Comparison of ENCODE assay signal across 9 mouse cellular contexts in the genomic region with DNA sequence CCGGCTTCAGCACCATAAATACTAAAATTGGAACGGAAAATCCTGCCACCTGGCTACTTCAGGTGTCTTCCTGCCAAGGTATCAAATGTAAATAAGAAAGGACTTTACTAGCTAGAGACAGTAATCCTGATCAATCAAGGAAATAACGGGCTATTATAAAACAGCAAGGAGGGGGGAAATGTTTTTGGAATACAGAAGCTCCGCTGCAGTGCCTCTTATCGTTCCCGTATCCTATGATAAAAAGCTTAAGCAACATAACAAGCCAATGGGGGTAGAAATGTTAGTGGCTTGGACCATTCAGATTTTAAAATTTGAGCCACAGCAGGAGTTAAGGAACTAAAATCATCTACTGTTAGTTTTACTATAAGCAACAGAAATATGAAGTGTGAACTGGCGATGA. TPM values are rescaled to one million over a fixed set of nuclear protein-coding genes. Genes with fewer than 3 reads are reported as not detected.
DNase-seq lines count a peak whose midpoint lies in the region; ATAC-seq lines count a peak whose summit lies in the region.
"Had no signal": no experiment of that assay in that cellular context is flagged by ENCODE, and none has a peak within 500 bp of the region (broad histone marks: within the 10 kb centered on the region; RNA-seq: fewer than 3 reads in every experiment).

No protein-coding gene starts in this region.

- H3K4me2 ChIP-seq in liver, embryonic 11.5 days, result peak overlapping the region; percentile 84
- peak overlapping the region; percentile 39 for H3K4me2 ChIP-seq in forebrain, embryonic 14.5 days (ENCODE audit: low read length)
- H3K4me2 ChIP-seq in limb, embryonic 13.5 days (replicated peaks), result peak overlapping the region; percentile 76
- peak overlapping the region; percentile 83; the same call in 1 of the 2 replicates for H3K4me2 ChIP-seq in neural tube, embryonic 14.5 days (ENCODE audit: low read depth, low read length)

- ATAC-seq in liver, embryonic 11.5 days (replicated peaks; ENCODE audit: low FRiP score), result no peak
- no peak for ATAC-seq in forebrain, embryonic 14.5 days
- ATAC-seq in limb, embryonic 13.5 days (ENCODE audit: low FRiP score, low read depth), result no peak
- ATAC-seq in neural tube, embryonic 14.5 days (ENCODE audit: low read depth), result no peak

- H3K9me3 ChIP-seq in liver, embryonic 11.5 days (ENCODE audit: control insufficient read depth, low read length), result no peaks in the 10 kb centered on the region
- H3K9me3 ChIP-seq in forebrain, embryonic 14.5 days (replicated peaks; ENCODE audit: control insufficient read depth, low read length), result no peaks in the 10 kb centered on the region
- H3K9me3 ChIP-seq in limb, embryonic 13.5 days, result no peaks in the 10 kb centered on the region
- no peaks in the 10 kb centered on the region for H3K9me3 ChIP-seq in neural tube, embryonic 14.5 days (ENCODE audit: control insufficient read depth, low read length)

- H3K4me1 ChIP-seq in liver, embryonic 11.5 days (replicated peaks; ENCODE audit: control insufficient read depth, insufficient read depth, low read length), result peaks cover 14% of the 10 kb centered on the region
- peaks cover 9% of the 10 kb centered on the region for H3K4me1 ChIP-seq in forebrain, embryonic 14.5 days (ENCODE audit: control insufficient read depth, insufficient read depth, low read length)
- peaks cover 22% of the 10 kb centered on the region for H3K4me1 ChIP-seq in limb, embryonic 13.5 days
- H3K4me1 ChIP-seq in neural tube, embryonic 14.5 days (ENCODE audit: control insufficient read depth, insufficient read depth, low read length), result peaks cover 16% of the 10 kb centered on the region

- 54% methylated on average over 7 of the region's 7 CpGs for WGBS in liver, embryonic 11.5 days
- WGBS in forebrain, embryonic 14.5 days, result 44% methylated on average over 7 of the region's 7 CpGs
- 50% methylated on average over 7 of the region's 7 CpGs for WGBS in limb, embryonic 13.5 days
- WGBS in neural tube, embryonic 14.5 days, result 58% methylated on average over 7 of the region's 7 CpGs

- H3K27ac ChIP-seq in liver, embryonic 11.5 days (ENCODE audit: low read depth, low read length), result no peak overlapping the region
- no peak overlapping the region for H3K27ac ChIP-seq in forebrain, embryonic 14.5 days (ENCODE audit: low read depth, low read length)
- no peak overlapping the region for H3K27ac ChIP-seq in limb, embryonic 13.5 days
- no peak overlapping the region for H3K27ac ChIP-seq in neural tube, embryonic 14.5 days (ENCODE audit: low read depth, low read length)

- no peaks in the 10 kb centered on the region for H3K27me3 ChIP-seq in liver, embryonic 11.5 days (replicated peaks; ENCODE audit: control insufficient read depth, insufficient read depth, low read length)
- H3K27me3 ChIP-seq in forebrain, embryonic 14.5 days (replicated peaks; ENCODE audit: control insufficient read depth, insufficient read depth, low read length), result no peaks in the 10 kb centered on the region
- no peaks in the 10 kb centered on the region for H3K27me3 ChIP-seq in limb, embryonic 13.5 days
- H3K27me3 ChIP-seq in neural tube, embryonic 14.5 days (ENCODE audit: control insufficient read depth, insufficient read depth, low read length), result no peaks in the 10 kb centered on the region
- H3K27me3 ChIP-seq: Patski had no signal

- H3K36me3 ChIP-seq in liver, embryonic 11.5 days (ENCODE audit: control insufficient read depth, insufficient read depth, low read length), result peaks cover 2% of the 10 kb centered on the region; the same call in 1 of the 2 replicates
- no peaks in the 10 kb centered on the region for H3K36me3 ChIP-seq in forebrain, embryonic 14.5 days (ENCODE audit: control insufficient read depth, insufficient read depth, low read length)
- peaks cover under 1% of the 10 kb centered on the region; the same call in 1 of the 2 replicates for H3K36me3 ChIP-seq in limb, embryonic 13.5 days
- H3K36me3 ChIP-seq in neural tube, embryonic 14.5 days (ENCODE audit: control insufficient read depth, insufficient read depth, low read length), result no peaks in the 10 kb centered on the region

- H3K9ac ChIP-seq in liver, embryonic 11.5 days (ENCODE audit: low read depth, low read length), result peak overlapping the region; percentile 55
- no peak overlapping the region for H3K9ac ChIP-seq in forebrain, embryonic 14.5 days (ENCODE audit: low read length)
- H3K9ac ChIP-seq in limb, embryonic 13.5 days, result no peak overlapping the region
- no peak overlapping the region for H3K9ac ChIP-seq in neural tube, embryonic 14.5 days (replicated peaks; ENCODE audit: low read depth, low read length)

- DNase-seq in liver, embryonic 11.5 days (ENCODE audit: low spot score), result no peak
- DNase-seq in liver, result no peak
- DNase-seq in forebrain, embryonic 14.5 days (ENCODE audit: low spot score), result no peak
- no peak for DNase-seq in adrenal gland, adult (ENCODE audit: inconsistent age in 2 of 2, low spot score in 1 of 2)
- no peak for DNase-seq in frontal cortex, postnatal 36 days (ENCODE audit: low spot score in 2 of 2)
- no peak for DNase-seq in layer of hippocampus, adult 18-20 months (ENCODE audit: low spot score in 2 of 2)

- peak overlapping the region; percentile 74 for H3K4me3 ChIP-seq in liver, embryonic 11.5 days (ENCODE audit: low read depth, low read length)
- H3K4me3 ChIP-seq in forebrain, embryonic 14.5 days (ENCODE audit: low read depth, low read length), result no peak overlapping the region
- H3K4me3 ChIP-seq in limb, embryonic 13.5 days, result peak overlapping the region; percentile 79
- no peak overlapping the region for H3K4me3 ChIP-seq in neural tube, embryonic 14.5 days (ENCODE audit: low read depth, low read length)

RNA-seq across cellular contexts. Expression of gene Ostc, which starts 0.9 kb away (rescaled TPM):
- 314 and 321 TPM in 2 replicates for polyA plus RNA-seq in liver, embryonic 11.5 days (2014; fragmentation: Nextera tagmentation; extraction: Ambion mirVana)
- 266 and 307 TPM in 2 replicates for polyA plus RNA-seq in forebrain, embryonic 14.5 days (2014; fragmentation: Nextera tagmentation; extraction: Ambion mirVana)
- 480 and 491 TPM in 2 replicates for polyA plus RNA-seq in limb, embryonic 13.5 days (2015; fragmentation: Nextera tagmentation; extraction: Ambion mirVana)
- polyA plus RNA-seq in neural tube, embryonic 14.5 days (2014; fragmentation: Nextera tagmentation; extraction: Ambion mirVana), result 190 and 225 TPM in 2 replicates
- 10 to 100 TPM; 56.3 to 61.5 TPM for total RNA-seq in layer of hippocampus, adult 18-20 months (2021)

RNA-seq across cellular contexts. Expression of gene Rpl34, which starts 20.1 kb away (rescaled TPM):
- 1,055 and 1,138 TPM in 2 replicates for polyA plus RNA-seq in liver, embryonic 11.5 days (2014; fragmentation: Nextera tagmentation; extraction: Ambion mirVana)
- polyA plus RNA-seq in forebrain, embryonic 14.5 days (2014; fragmentation: Nextera tagmentation; extraction: Ambion mirVana), result 619 and 916 TPM in 2 replicates
- polyA plus RNA-seq in limb, embryonic 13.5 days (2015; fragmentation: Nextera tagmentation; extraction: Ambion mirVana), result 877 and 879 TPM in 2 replicates
- polyA plus RNA-seq in neural tube, embryonic 14.5 days (2014; fragmentation: Nextera tagmentation; extraction: Ambion mirVana), result 565 and 577 TPM in 2 replicates
- total RNA-seq in layer of hippocampus, adult 18-20 months (2021), result 100 to 1,000 TPM; 350 to 366 TPM

Comparison
In these comparisons a context has a peak if more than half of its experiments do, and no peak if none do; other contexts are left out.
1. H3K4me3 ChIP-seq: peak in liver, embryonic 11.5 days (single experiment) and limb, embryonic 13.5 days (single experiment); none in forebrain, embryonic 14.5 days (single experiment) and neural tube, embryonic 14.5 days (single experiment).
2. Peak in every context shown above with its lines, with median percentiles within 50 percentile points of each other: H3K4me2 ChIP-seq.